Mouse (Mus musculus): ENCODE measurements around the gene Adgrd1. TPM values are rescaled to one million over a fixed set of nuclear protein-coding genes. Genes with fewer than 3 reads are reported as not detected.

Adgrd1 gene
- polyA plus RNA-seq, 1 experiment from 2014 or later, result 0.40 TPM

DNA sequence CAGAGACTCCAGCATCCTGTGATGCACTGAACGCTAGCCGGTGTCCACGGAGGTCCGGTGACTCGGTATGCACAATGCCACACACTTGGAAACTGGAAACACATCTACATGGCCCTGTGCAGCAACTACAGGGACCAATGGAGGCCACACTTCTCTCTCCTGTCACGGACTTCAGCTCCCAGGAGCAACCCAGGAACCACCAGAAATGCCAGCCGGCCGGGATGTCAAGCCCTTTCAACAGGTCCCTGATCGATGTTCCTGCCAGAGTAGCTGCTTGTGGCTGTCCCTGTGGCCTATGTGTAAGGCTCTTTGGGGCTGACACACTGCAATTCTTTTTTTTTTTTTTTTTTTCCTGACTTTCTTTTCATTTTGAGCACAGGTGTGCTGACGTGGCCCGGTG is 32.4 kb upstream of the Adgrd1 start:
- Histone ChIP-seq H3K9me3 (replicated peaks; ENCODE audit: control insufficient read depth, low read length) (no peaks in the 10 kb centered on the region), H3K9ac (ENCODE audit: low read depth, low read length) (no peak overlapping the region), H3K4me2 (ENCODE audit: low read depth, low read length) (no peak overlapping the region), H3K27me3 (ENCODE audit: control insufficient read depth, insufficient read depth, low read depth, low read length) (no peaks in the 10 kb centered on the region), H3K4me3 (ENCODE audit: low read depth, low read length) (no peak overlapping the region), H3K27ac (ENCODE audit: low read length) (no peak overlapping the region), H3K36me3 (ENCODE audit: control insufficient read depth, insufficient read depth) (no peaks in the 10 kb centered on the region), H3K4me1 (ENCODE audit: control insufficient read depth, low read depth, low read length) (no peaks in the 10 kb centered on the region)
- no peak for ATAC-seq (ENCODE audit: low read depth)
- WGBS (ENCODE audit: insufficient replicate concordance), result 63% methylated on average over 11 of the region's 11 CpGs

DNA sequence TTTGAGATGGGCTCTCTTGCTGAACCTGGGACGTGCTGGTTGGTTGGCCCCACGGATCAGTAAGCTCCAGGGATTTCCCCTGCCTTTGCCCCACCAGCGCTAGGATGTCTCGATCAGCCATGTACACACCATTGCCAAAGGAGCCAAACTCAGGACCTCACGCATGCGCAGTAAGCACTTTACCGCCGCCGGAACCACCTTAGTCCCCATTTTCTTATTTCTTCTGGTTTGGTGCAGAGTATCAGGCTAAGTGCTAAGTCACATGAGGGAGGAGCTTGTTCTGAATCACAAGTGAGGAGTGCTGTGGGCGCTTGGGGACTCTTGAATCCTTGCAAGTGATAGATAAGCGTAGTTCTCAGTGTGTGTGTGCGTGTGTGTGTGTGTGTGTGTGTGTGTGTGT is 31.2 kb upstream of the Adgrd1 start:
- ATAC-seq (ENCODE audit: low read depth), result no peak
- Histone ChIP-seq H3K36me3 (ENCODE audit: control insufficient read depth, insufficient read depth) (no peaks in the 10 kb centered on the region), H3K27me3 (ENCODE audit: control insufficient read depth, insufficient read depth, low read depth, low read length) (no peaks in the 10 kb centered on the region), H3K4me1 (ENCODE audit: control insufficient read depth, low read depth, low read length) (no peaks in the 10 kb centered on the region), H3K9ac (ENCODE audit: low read depth, low read length) (no peak overlapping the region), H3K4me3 (ENCODE audit: low read depth, low read length) (no peak overlapping the region), H3K9me3 (replicated peaks; ENCODE audit: control insufficient read depth, low read length) (no peaks in the 10 kb centered on the region), H3K4me2 (ENCODE audit: low read depth, low read length) (no peak overlapping the region), H3K27ac (ENCODE audit: low read length) (no peak overlapping the region)
- 59% methylated on average over 12 of the region's 12 CpGs for WGBS (ENCODE audit: insufficient replicate concordance)

DNA sequence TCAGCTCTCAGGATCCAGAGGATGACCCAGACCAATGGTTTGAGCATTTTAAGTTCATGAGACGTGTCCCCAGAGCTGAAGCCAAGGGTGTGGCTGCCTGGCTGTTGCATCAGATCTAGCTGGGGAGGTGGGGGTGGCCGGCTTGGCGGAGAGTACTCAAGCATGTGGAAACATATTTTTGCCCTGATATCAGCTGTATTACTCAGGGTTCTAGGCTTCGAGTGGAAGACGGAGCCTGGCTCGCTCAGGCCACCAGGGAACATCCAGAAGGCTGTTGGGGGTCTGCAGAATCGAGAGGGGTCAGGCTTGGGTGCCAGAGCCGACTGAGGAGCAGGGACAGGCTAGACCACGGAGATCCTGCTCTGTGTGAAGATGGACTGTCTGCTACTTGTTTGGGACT is 30.6 kb upstream of the Adgrd1 start:
- no peak overlapping the region for H3K4me2 ChIP-seq (ENCODE audit: low read depth, low read length)
- H3K9ac ChIP-seq (ENCODE audit: low read depth, low read length), result no peak overlapping the region
- no peak overlapping the region for H3K4me3 ChIP-seq (ENCODE audit: low read depth, low read length)
- no peak for ATAC-seq (ENCODE audit: low read depth)
- 44% methylated on average over 9 of the region's 9 CpGs for WGBS (ENCODE audit: insufficient replicate concordance)
- H3K4me1 ChIP-seq (ENCODE audit: control insufficient read depth, low read depth, low read length), result no peaks in the 10 kb centered on the region
- no peaks in the 10 kb centered on the region for H3K9me3 ChIP-seq (replicated peaks; ENCODE audit: control insufficient read depth, low read length)
- H3K27me3 ChIP-seq (ENCODE audit: control insufficient read depth, insufficient read depth, low read depth, low read length), result no peaks in the 10 kb centered on the region
- no peak overlapping the region for H3K27ac ChIP-seq (ENCODE audit: low read length)
- no peaks in the 10 kb centered on the region for H3K36me3 ChIP-seq (ENCODE audit: control insufficient read depth, insufficient read depth)

DNA sequence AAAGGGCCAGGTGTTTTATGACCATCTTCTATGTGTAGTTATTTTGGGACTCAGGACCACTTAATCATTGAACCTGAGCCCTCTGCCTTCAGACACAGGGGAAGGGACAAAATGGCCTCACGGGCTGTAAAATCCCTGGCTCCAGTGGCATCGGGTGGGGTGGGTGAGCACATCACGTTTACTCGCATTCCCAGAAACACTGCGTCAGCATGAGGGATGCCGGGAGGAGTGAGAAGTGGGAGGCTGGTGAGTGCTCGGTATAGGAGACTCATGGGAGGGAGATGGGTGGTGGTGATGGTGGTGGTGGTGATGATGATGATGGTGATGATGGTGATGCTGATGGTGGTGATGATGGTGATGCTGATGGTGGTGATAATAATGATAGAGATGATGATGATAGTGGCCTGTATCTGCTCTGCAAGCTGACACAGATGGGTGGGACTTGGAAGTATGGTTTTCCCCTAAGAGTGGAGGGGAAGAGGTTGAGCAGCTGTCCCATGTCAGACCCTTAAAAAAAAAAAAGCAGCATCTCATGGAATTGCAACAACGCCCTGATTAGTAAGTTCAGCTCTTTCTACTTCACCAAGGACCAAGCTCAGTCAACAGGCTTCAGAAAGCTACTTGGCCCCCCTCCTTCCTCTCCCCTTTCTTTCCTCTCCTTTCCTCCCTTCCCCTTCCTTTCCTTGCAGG is 29.9 kb upstream of the Adgrd1 start:
- no peak overlapping the region for H3K27ac ChIP-seq (ENCODE audit: low read length)
- 70% methylated on average over 8 of the region's 8 CpGs for WGBS (ENCODE audit: insufficient replicate concordance)
- no peak for ATAC-seq (ENCODE audit: low read depth)

DNA sequence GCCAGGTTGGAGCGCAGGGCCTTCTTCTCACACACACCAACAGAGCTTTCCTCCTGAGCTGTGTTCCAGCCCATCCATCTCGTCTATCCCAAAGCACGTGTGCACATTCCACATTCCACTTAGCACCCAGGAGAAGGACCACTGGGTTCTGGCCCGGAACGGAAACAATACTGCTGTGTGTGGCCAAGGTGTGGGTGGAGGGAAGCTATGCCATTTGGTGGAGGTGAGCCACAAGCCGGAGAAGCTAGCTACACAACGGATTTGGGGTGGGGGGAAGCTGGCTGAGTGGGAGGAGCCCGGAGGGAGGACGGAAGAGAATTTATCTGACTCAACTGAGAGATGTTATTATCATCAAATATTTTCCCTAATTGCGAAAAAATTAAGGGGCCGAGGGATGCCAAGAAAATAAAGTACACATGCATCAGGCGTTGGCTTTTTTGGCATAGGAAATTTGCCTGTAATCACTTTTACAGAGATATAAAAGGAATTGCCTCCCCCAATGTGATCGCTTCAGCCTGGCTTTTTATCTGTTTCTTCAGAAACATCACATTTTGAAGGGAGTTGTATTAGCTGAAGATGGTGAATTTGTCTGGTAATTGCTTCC is 29.2 kb upstream of the Adgrd1 start:
- ATAC-seq (ENCODE audit: low read depth), result no peak
- H3K4me1 ChIP-seq (ENCODE audit: control insufficient read depth, low read depth, low read length), result no peaks in the 10 kb centered on the region
- no peak overlapping the region for H3K4me2 ChIP-seq (ENCODE audit: low read depth, low read length)
- 57% methylated on average over 13 of the region's 13 CpGs for WGBS (ENCODE audit: insufficient replicate concordance)
- H3K27me3 ChIP-seq (ENCODE audit: control insufficient read depth, insufficient read depth, low read depth, low read length), result no peaks in the 10 kb centered on the region
- no peak overlapping the region for H3K27ac ChIP-seq (ENCODE audit: low read length)
- no peak overlapping the region for H3K4me3 ChIP-seq (ENCODE audit: low read depth, low read length)
- H3K9me3 ChIP-seq (replicated peaks; ENCODE audit: control insufficient read depth, low read length), result no peaks in the 10 kb centered on the region
- H3K9ac ChIP-seq (ENCODE audit: low read depth, low read length), result no peak overlapping the region
- no peaks in the 10 kb centered on the region for H3K36me3 ChIP-seq (ENCODE audit: control insufficient read depth, insufficient read depth)

More for the DNA sequence above, 29.9 kb upstream of the Adgrd1 start:
- Histone ChIP-seq H3K4me1 (ENCODE audit: control insufficient read depth, low read depth, low read length) (no peaks in the 10 kb centered on the region), H3K9me3 (replicated peaks; ENCODE audit: control insufficient read depth, low read length) (no peaks in the 10 kb centered on the region), H3K4me2 (ENCODE audit: low read depth, low read length) (no peak overlapping the region), H3K9ac (ENCODE audit: low read depth, low read length) (no peak overlapping the region), H3K27me3 (ENCODE audit: control insufficient read depth, insufficient read depth, low read depth, low read length) (no peaks in the 10 kb centered on the region), H3K36me3 (ENCODE audit: control insufficient read depth, insufficient read depth) (no peaks in the 10 kb centered on the region), H3K4me3 (ENCODE audit: low read depth, low read length) (no peak overlapping the region)

DNA sequence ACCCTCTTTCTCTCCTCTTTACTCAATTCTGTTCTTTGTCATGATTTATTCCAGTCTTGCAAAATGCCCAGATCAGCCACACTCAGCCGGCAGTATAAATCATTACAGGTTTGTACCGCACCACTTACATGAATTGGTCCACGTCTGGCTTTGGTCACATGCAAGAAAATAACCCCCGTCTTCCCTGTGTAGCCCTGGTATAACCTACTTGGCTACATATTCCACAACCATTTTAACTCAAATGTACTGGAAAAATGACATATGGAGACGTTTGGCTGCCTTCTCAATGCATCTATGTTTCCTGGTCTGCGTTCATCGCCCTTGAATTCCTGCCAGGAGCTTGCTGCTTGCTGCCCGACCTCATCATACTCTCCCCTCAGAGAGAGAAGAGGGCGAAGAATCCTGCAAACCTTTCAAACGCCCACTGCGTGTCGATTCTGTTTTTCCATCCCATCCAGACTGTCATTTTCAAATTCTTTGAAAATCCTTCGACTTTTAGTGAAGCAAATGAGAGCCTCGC is 24.7 kb upstream of the Adgrd1 start:
- H3K27ac ChIP-seq (ENCODE audit: low read length), result no peak overlapping the region
- 60% methylated on average over 14 of the region's 14 CpGs for WGBS (ENCODE audit: insufficient replicate concordance)

DNA sequence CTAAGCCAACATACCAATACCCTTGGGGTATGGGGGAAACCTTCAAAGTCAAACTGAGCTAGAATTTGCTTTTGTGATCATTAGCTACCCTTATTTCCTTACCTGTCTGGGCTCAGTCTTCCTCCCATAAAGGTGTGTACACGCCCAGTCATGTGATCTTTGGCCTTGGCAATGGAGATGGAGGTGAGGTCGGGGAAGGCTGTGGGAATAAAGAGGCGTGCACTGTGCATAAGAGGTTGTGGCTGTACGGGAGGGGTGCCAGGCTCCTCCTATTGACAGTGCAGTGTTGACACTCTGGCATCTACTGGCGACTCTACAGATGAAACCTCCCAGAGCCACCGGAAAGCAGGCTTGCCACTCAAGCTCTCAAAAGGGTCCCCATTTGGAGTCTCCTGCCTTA is 23.1 kb upstream of the Adgrd1 start:
- Histone ChIP-seq H3K27me3 (ENCODE audit: control insufficient read depth, insufficient read depth, low read depth, low read length) (no peaks in the 10 kb centered on the region), H3K9me3 (replicated peaks; ENCODE audit: control insufficient read depth, low read length) (no peaks in the 10 kb centered on the region), H3K4me2 (ENCODE audit: low read depth, low read length) (no peak overlapping the region), H3K4me1 (ENCODE audit: control insufficient read depth, low read depth, low read length) (no peaks in the 10 kb centered on the region), H3K9ac (ENCODE audit: low read depth, low read length) (no peak overlapping the region), H3K36me3 (ENCODE audit: control insufficient read depth, insufficient read depth) (no peaks in the 10 kb centered on the region), H3K27ac (ENCODE audit: low read length) (no peak overlapping the region), H3K4me3 (ENCODE audit: low read depth, low read length) (no peak overlapping the region)
- 32% methylated on average over 6 of the region's 6 CpGs for WGBS (ENCODE audit: insufficient replicate concordance)
- no peak for ATAC-seq (ENCODE audit: low read depth)

More for the DNA sequence above, 24.7 kb upstream of the Adgrd1 start:
- no peak for ATAC-seq (ENCODE audit: low read depth)
- Histone ChIP-seq H3K4me2 (ENCODE audit: low read depth, low read length) (no peak overlapping the region), H3K9me3 (replicated peaks; ENCODE audit: control insufficient read depth, low read length) (no peaks in the 10 kb centered on the region), H3K27me3 (ENCODE audit: control insufficient read depth, insufficient read depth, low read depth, low read length) (no peaks in the 10 kb centered on the region), H3K36me3 (ENCODE audit: control insufficient read depth, insufficient read depth) (no peaks in the 10 kb centered on the region), H3K4me1 (ENCODE audit: control insufficient read depth, low read depth, low read length) (no peaks in the 10 kb centered on the region), H3K9ac (ENCODE audit: low read depth, low read length) (no peak overlapping the region), H3K4me3 (ENCODE audit: low read depth, low read length) (no peak overlapping the region)

DNA sequence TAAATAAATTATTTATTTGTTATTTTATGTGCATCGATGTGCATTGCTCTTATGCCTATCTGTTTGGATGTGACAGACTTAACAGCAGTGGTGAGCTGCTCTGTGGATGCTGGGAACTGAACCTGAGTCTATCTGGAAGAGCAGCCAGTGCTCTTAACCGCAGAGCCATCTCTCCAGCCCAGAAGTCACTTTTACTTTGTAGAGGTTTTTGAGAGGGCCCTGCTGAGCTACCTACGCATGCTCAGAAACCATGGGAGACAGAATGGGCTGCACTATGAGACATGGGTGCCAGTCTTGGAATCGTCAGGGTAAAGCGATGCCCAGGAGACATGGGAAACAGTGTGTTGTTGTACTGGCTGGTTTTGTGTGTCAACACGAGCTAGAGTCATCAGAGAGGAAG is 20.5 kb upstream of the Adgrd1 start:
- Histone ChIP-seq H3K27ac (ENCODE audit: low read length) (no peak overlapping the region), H3K4me2 (ENCODE audit: low read depth, low read length) (no peak overlapping the region), H3K4me3 (ENCODE audit: low read depth, low read length) (no peak overlapping the region), H3K4me1 (ENCODE audit: control insufficient read depth, low read depth, low read length) (no peaks in the 10 kb centered on the region), H3K9ac (ENCODE audit: low read depth, low read length) (no peak overlapping the region), H3K36me3 (ENCODE audit: control insufficient read depth, insufficient read depth) (no peaks in the 10 kb centered on the region), H3K9me3 (replicated peaks; ENCODE audit: control insufficient read depth, low read length) (no peaks in the 10 kb centered on the region), H3K27me3 (ENCODE audit: control insufficient read depth, insufficient read depth, low read depth, low read length) (no peaks in the 10 kb centered on the region)
- 58% methylated on average over 6 of the region's 6 CpGs for WGBS (ENCODE audit: insufficient replicate concordance)
- no peak for ATAC-seq (ENCODE audit: low read depth)

DNA sequence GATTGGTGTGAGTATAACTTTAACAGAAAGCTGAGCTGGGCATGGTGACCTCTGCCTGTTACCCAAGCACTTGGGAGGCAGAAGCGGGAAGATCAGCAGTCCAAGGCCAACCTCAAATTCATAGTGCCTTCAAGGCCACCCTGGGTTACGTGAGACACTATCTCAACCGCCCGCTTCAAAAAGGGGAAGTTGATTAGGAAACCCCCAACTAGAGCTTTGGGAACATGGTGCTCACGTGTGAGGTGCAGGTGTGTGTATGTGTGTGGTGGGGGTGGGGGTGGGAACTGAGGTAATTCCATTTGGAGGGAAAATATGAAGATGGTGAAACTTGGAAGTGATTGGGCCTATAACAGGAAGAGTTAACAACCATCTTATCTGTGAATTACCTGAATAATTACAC is 19.3 kb upstream of the Adgrd1 start:
- no peak for ATAC-seq (ENCODE audit: low read depth)
- WGBS (ENCODE audit: insufficient replicate concordance), result 14% methylated on average over 5 of the region's 5 CpGs

More for the DNA sequence above, 19.3 kb upstream of the Adgrd1 start:
- Histone ChIP-seq H3K9ac (ENCODE audit: low read depth, low read length) (no peak overlapping the region), H3K36me3 (ENCODE audit: control insufficient read depth, insufficient read depth) (no peaks in the 10 kb centered on the region), H3K27me3 (ENCODE audit: control insufficient read depth, insufficient read depth, low read depth, low read length) (no peaks in the 10 kb centered on the region), H3K4me1 (ENCODE audit: control insufficient read depth, low read depth, low read length) (no peaks in the 10 kb centered on the region), H3K9me3 (replicated peaks; ENCODE audit: control insufficient read depth, low read length) (no peaks in the 10 kb centered on the region), H3K4me2 (ENCODE audit: low read depth, low read length) (no peak overlapping the region), H3K4me3 (ENCODE audit: low read depth, low read length) (no peak overlapping the region), H3K27ac (ENCODE audit: low read length) (no peak overlapping the region)

All from liver, embryonic 16.5 days (tissue).